Mouse (Mus musculus) heart, embryonic 14.5 days (tissue): ENCODE results near the gene Faah. TPM values are rescaled to one million over a fixed set of nuclear protein-coding genes. Genes with fewer than 3 reads are reported as not detected.

Source experiments
- ATAC-seq: fragments of 200-750 bp; cut with Nextera tagmentation; 2 replicates; pipeline ENCODE4 v1.8.0; 2017; ENCODE audit warnings: low read depth, moderate TSS enrichment; ENCODE audit not compliant: insufficient number of reproducible peaks, insufficient read depth, low FRiP score
- H3K27ac ChIP-seq, 2 experiments: fragments of 200-500 bp in 1 of 2; fragments of 300-500 bp in 1 of 2; sonication (generic) in 1 of 2; replicated peaks in 1 of 2; 2 replicates each; pipeline ENCODE4 v1.5.1; 2012 to 2014; ENCODE audit warnings: low read depth in 2 of 2, low read length in 2 of 2, control low read depth in 1 of 2, mild to moderate bottlenecking in 1 of 2, mixed read lengths in 1 of 2; ENCODE audit not compliant: control insufficient read depth in 1 of 2, insufficient read depth in 1 of 2
- H3K27me3 ChIP-seq: fragments of 300-500 bp; sonication (generic); 2 replicates; pipeline ENCODE4 v1.6.1; 2014; ENCODE audit warnings: mild to moderate bottlenecking, low read length, control low read depth; ENCODE audit not compliant: control insufficient read depth, insufficient read depth
- H3K36me3 ChIP-seq: fragments of 300-500 bp; sonication (generic); 2 replicates; pipeline ENCODE4 v1.6.1; 2014; ENCODE audit warnings: mild to moderate bottlenecking, control low read depth, low read length, mixed read lengths; ENCODE audit not compliant: control insufficient read depth, insufficient read depth
- H3K4me1 ChIP-seq, 2 experiments: fragments of 200-500 bp in 1 of 2; fragments of 300-500 bp in 1 of 2; sonication (generic) in 1 of 2; 2 replicates each; pipeline ENCODE4 v1.6.1; 2012 to 2014; ENCODE audit warnings: low read length in 2 of 2, control low read depth in 1 of 2, mixed read lengths in 1 of 2; ENCODE audit not compliant: control insufficient read depth in 2 of 2, insufficient read depth in 2 of 2
- H3K4me2 ChIP-seq: fragments of 300-500 bp; sonication (generic); 2 replicates; pipeline ENCODE4 v1.6.1; 2014; ENCODE audit warnings: mild to moderate bottlenecking, low read length
- H3K4me3 ChIP-seq, 2 experiments: fragments of 200-500 bp in 1 of 2; fragments of 300-500 bp in 1 of 2; sonication (generic) in 1 of 2; 2 replicates each; pipeline ENCODE4 v1.5.1; 2012 to 2014; ENCODE audit warnings: low read length in 2 of 2, mild to moderate bottlenecking in 2 of 2, control low read depth in 1 of 2, low read depth in 1 of 2, moderate library complexity in 1 of 2; ENCODE audit not compliant: control insufficient read depth in 1 of 2, insufficient read depth in 1 of 2
- H3K9ac ChIP-seq: fragments of 300-500 bp; sonication (generic); 2 replicates; pipeline ENCODE4 v1.6.1; 2014; ENCODE audit warnings: mild to moderate bottlenecking, low read length
- H3K9me3 ChIP-seq: fragments of 300-500 bp; sonication (generic); 2 replicates; pipeline ENCODE4 v1.6.1; 2016; ENCODE audit warnings: low read length, control low read depth; ENCODE audit not compliant: control insufficient read depth
- WGBS: fragments of 180-500 bp; shearing (Covaris S2); extraction: QIAGEN DNeasy Blood & Tissue Kit; methylation state at CpG from one replicate; pipeline ENCODE4 v1.1.7; 2014; 5-methylcytosine and 5-hydroxymethylcytosine counted together
- polyA plus RNA-seq: library from polyadenylated mRNA; unstranded; fragments of >200 nt; fragmentation: Nextera tagmentation; extraction: Ambion mirVana; gene quantifications from 2 replicates; pipeline ENCODE4 v1.2.1, GENCODE M21; 2014

Faah gene
- polyA plus RNA-seq, 1 experiment from 2014 or later = 1.9 TPM

- ATAC-seq = no peak
- no peaks in the 10 kb centered on the region for H3K27me3 ChIP-seq
- 58% methylated on average over 6 of the region's 6 CpGs for WGBS
Measured at GRCm38 (mm10) chr4:116000671-116001070, 17.1 kb downstream of the Faah start.

DNA sequence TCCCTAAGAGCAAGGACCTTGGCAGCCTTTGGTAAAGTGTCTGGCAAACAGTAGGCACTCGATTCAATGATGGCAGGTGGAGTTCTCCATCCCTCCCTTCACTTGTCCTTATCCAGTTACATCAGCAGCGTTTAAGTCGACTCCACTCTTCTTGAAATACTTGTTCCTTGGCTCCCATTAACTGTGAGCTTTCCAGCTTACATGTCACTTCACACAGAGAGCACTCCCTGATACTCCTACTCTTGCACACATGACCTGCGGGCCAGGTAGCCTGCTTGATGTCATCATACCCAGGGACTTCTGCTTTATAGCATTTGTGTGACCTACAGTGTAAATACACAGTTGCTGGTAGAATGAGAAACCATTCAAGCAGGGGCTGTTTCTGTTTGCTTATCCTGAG, 21.0 kb downstream of the Faah start:
- no peak overlapping the region for H3K27ac ChIP-seq

More at GRCm38 (mm10) chr4:116000671-116001070, 17.1 kb downstream of the Faah start:
- H3K27ac ChIP-seq = no peak overlapping the region
- no peaks in the 10 kb centered on the region for H3K36me3 ChIP-seq
- H3K4me3 ChIP-seq = no peak overlapping the region
- no peak overlapping the region for H3K9ac ChIP-seq
- no peak overlapping the region for H3K4me2 ChIP-seq
- H3K9me3 ChIP-seq = no peaks in the 10 kb centered on the region
- H3K4me1 ChIP-seq = peaks cover 5 to 9% of the 10 kb centered on the region in 2 experiments; a peak in 2 of 4 replicates

DNA sequence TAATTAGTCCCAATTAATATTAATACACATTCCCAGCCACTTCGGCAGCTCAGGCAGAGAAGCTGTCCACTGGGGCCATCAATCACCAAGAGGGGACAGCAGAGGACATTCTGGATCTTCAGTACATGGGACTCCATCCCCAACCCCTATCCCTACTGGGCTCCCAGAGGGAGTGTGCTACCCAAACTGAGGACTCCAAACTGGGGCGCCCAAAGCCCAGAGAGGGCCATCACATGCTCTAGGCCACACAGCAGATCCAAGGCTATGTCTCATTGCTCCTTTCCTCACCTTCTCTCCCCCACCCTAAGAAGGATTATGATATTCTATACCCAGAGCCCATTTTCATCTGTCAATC, 22.4 kb downstream of the Faah start:
- Histone ChIP-seq H3K9ac (no peak overlapping the region), H3K36me3 (no peaks in the 10 kb centered on the region), H3K4me1 (no peaks in the 10 kb centered on the region), H3K9me3 (peaks cover 5% of the 10 kb centered on the region; the same call in 1 of the 2 replicates), H3K4me3 (no peak overlapping the region), H3K27me3 (no peaks in the 10 kb centered on the region), H3K4me2 (no peak overlapping the region), H3K27ac (no peak overlapping the region)
- ATAC-seq = no peak
- WGBS = 63% methylated on average over 2 of the region's 2 CpGs

More for the DNA sequence above, 21.0 kb downstream of the Faah start:
- H3K36me3 ChIP-seq = no peaks in the 10 kb centered on the region
- H3K4me1 ChIP-seq = peaks cover 5 to 6% of the 10 kb centered on the region in 2 experiments; a peak in 2 of 4 replicates
- no peaks in the 10 kb centered on the region for H3K27me3 ChIP-seq
- H3K9me3 ChIP-seq = no peaks in the 10 kb centered on the region; the same call in 1 of the 2 replicates
- 73% methylated on average over 4 of the region's 4 CpGs for WGBS
- no peak overlapping the region for H3K4me3 ChIP-seq
- H3K9ac ChIP-seq = no peak overlapping the region
- no peak overlapping the region for H3K4me2 ChIP-seq
- no peak for ATAC-seq

DNA sequence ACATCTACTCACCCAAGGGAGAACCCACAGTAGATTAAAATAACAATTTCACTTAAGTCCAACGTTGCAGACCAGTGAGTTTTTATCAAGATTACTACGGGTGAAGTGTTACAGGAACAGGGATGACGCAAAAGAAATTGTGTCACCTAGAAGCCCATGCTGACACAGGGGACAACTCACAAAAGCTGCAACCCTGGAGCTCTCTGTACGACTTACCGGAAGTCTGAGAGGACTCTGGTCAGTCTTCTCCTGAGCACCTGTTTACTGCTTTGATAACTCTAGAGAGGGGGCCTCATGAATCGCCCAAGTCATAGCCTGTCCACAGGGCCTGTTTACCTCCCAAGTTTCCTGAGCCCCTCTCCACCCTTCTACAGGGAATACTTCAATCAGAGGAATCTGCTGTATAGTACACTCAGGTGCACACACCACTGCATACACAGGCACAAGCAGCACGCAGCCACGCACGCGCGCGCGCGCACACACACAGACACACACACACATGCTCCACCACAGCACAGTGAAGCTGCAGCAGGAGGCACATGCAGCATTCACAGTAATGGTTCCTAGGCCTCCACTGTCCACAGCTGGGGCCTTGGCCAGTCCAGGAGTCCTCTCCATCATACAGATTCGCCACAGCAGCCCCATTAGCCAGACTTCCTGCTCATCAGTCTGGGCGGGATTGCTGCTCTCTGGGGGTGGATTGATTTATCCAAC, 22.9 kb downstream of the Faah start:
- no peak for ATAC-seq
- no peak overlapping the region for H3K4me3 ChIP-seq
- no peak overlapping the region for H3K9ac ChIP-seq
- no peak overlapping the region for H3K4me2 ChIP-seq
- no peaks in the 10 kb centered on the region for H3K36me3 ChIP-seq
- H3K27ac ChIP-seq = no peak overlapping the region
- H3K27me3 ChIP-seq = no peaks in the 10 kb centered on the region
- WGBS = 79% methylated on average over 16 of the region's 16 CpGs
- H3K9me3 ChIP-seq = peaks cover 5% of the 10 kb centered on the region; the same call in 1 of the 2 replicates
- no peaks in the 10 kb centered on the region for H3K4me1 ChIP-seq

- no peaks in the 10 kb centered on the region; the same call in 1 of the 2 replicates for H3K27me3 ChIP-seq
- peaks cover 5% of the 10 kb centered on the region; the same call in 1 of the 2 replicates for H3K9me3 ChIP-seq
- H3K9ac ChIP-seq = no peak overlapping the region
- no peaks in the 10 kb centered on the region for H3K36me3 ChIP-seq
- no peak for ATAC-seq
- 0 out of 4 replicates have a peak, but pooled peaks cover 1 to 2% of the 10 kb centered on the region in 2 experiments for H3K4me1 ChIP-seq
- H3K27ac ChIP-seq = no peak overlapping the region
- 73% methylated on average over 7 of the region's 7 CpGs for WGBS
- no peak overlapping the region for H3K4me3 ChIP-seq
- H3K4me2 ChIP-seq = no peak overlapping the region
Measured at GRCm38 (mm10) chr4:115989382-115989781, 28.3 kb downstream of the Faah start.

GRCm38 (mm10) chr4:115987858-115988530, 29.7 kb downstream of the Faah start:
- Histone ChIP-seq H3K27me3 (peaks cover 8% of the 10 kb centered on the region; the same call in 1 of the 2 replicates), H3K9me3 (peaks cover 5% of the 10 kb centered on the region; the same call in 1 of the 2 replicates), H3K4me3 (no peak overlapping the region), H3K4me2 (no peak overlapping the region), H3K36me3 (no peaks in the 10 kb centered on the region), H3K9ac (no peak overlapping the region), H3K4me1 (peaks cover 2 to 3% of the 10 kb centered on the region in 2 experiments; a peak in 1 of 4 replicates), H3K27ac (no peak overlapping the region)
- ATAC-seq = no peak
- WGBS = 70% methylated on average over 5 of the region's 5 CpGs

DNA sequence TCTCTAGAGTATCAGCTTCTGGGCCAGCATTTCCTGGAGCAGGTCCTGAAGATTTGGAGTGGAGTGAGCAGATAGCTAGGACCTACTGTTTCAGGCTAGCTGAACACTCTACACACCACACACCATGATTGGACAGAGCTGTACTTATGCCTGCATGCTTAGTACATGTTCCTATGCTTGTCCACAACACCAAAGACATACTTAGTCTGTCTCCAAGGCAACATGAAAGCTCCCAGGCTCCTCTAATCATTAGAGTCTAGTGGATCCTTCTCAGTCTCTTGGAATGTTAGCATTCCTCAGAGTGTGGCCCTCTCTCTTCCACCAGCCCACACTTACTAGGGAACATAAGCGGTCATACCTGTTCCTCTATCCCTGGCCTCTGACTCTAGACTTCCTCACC, 30.3 kb downstream of the Faah start:
- Histone ChIP-seq H3K9me3 (peaks cover 5% of the 10 kb centered on the region; the same call in 1 of the 2 replicates), H3K36me3 (no peaks in the 10 kb centered on the region), H3K4me2 (no peak overlapping the region), H3K27me3 (peaks cover 8% of the 10 kb centered on the region; the same call in 1 of the 2 replicates), H3K9ac (no peak overlapping the region), H3K4me3 (no peak overlapping the region), H3K4me1 (peaks cover 2 to 3% of the 10 kb centered on the region in 2 experiments; a peak in 1 of 4 replicates), H3K27ac (no peak overlapping the region)
- 70% methylated on average over 1 of the region's 1 CpGs for WGBS
- ATAC-seq = no peak
